Mouse (Mus musculus): ENCODE data around the gene Xaf1. TPM values are rescaled to one million over a fixed set of nuclear protein-coding genes. Genes with fewer than 3 reads are reported as not detected.

The Xaf1 gene
- total and polyA plus RNA-seq, 3 experiments, result 1.0 to 1.8 TPM; not detected in 1

DNA sequence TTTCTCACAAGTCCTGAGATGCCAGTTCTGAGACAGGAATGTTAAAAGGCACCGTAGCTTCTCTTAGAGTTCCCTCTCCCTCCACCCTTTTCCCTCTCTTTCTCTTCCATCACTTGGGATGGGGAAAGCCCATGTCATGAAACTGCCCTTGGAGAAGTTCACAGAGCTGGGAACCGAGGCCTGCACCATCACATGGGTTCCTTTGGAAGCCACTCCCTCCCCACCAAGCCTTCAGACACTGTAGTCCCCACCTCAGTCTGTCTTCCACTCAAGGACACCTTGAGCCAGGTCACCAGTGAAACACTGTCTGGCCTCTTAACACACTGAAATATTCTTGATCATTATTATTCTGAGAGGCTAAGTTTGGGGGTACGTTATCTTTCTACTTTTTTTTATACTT lies 51.8 kb downstream of the Xaf1 start:
- TF ChIP-seq RCOR1 (IDR thresholded peaks at IDR 0.05; ENCODE audit: low read depth, low read length), result no peak
- no peak for TF ChIP-seq E2F4 (IDR thresholded peaks at IDR 0.05; ENCODE audit: borderline replicate concordance, low read depth, low read length)
- no peak for TF ChIP-seq KAT2A (conservative IDR thresholded peaks at IDR 0.05; ENCODE audit: low read depth, low read length)
- TF ChIP-seq GATA1 (IDR thresholded peaks at IDR 0.05; ENCODE audit: low read depth, low read length), result no peak
- no peak for TF ChIP-seq JUND (IDR thresholded peaks at IDR 0.05; ENCODE audit: low read depth, low read length)
- no peak for TF ChIP-seq ZC3H11A (IDR thresholded peaks at IDR 0.05; ENCODE audit: low read depth, low read length)
- no peak for TF ChIP-seq SMC3 (IDR thresholded peaks at IDR 0.05; ENCODE audit: low read depth, low read length)
- no peak for TF ChIP-seq UBTF (IDR thresholded peaks at IDR 0.05; ENCODE audit: borderline replicate concordance, insufficient read depth, low read depth, low read length)
- no peak for TF ChIP-seq POLR2A (IDR thresholded peaks at IDR 0.05; ENCODE audit: control insufficient read depth in 1 of 2, insufficient read depth in 1 of 2, low read depth in 1 of 2, low read length in 2 of 2, poor library complexity in 1 of 2)
- TF ChIP-seq MAX (IDR thresholded peaks at IDR 0.05; ENCODE audit: low read length), result no peak
- TF ChIP-seq SIN3A (IDR thresholded peaks at IDR 0.05; ENCODE audit: low read length), result no peak
- TF ChIP-seq CTCF (IDR thresholded peaks at IDR 0.05 in 2 of 3, conservative IDR thresholded peaks at IDR 0.05 in 1 of 3; ENCODE audit: control insufficient read depth in 1 of 3, insufficient read depth in 1 of 3, low read depth in 2 of 3, low read length in 3 of 3, poor library complexity in 1 of 3, severe bottlenecking in 1 of 3), result no peak
- no peak for TF ChIP-seq HCFC1 (IDR thresholded peaks at IDR 0.05; ENCODE audit: low read depth, low read length)
- TF ChIP-seq NELFE (IDR thresholded peaks at IDR 0.05; ENCODE audit: low read depth, low read length), result no peak
- no peak for TF ChIP-seq GABPA (IDR thresholded peaks at IDR 0.05; ENCODE audit: low read depth, low read length)
- TF ChIP-seq MEF2A (IDR thresholded peaks at IDR 0.05; ENCODE audit: extremely low read depth, insufficient replicate concordance, low read depth, low read length, poor library complexity, severe bottlenecking), result no peak
- no peak for TF ChIP-seq ZNF384 (IDR thresholded peaks at IDR 0.05; ENCODE audit: low read depth, low read length)
- TF ChIP-seq EP300 (IDR thresholded peaks at IDR 0.05; ENCODE audit: low read depth in 1 of 2, low read length in 2 of 2), result no peak
- TF ChIP-seq RAD21 (IDR thresholded peaks at IDR 0.05; ENCODE audit: low read depth, low read length), result no peak
- no peak for TF ChIP-seq USF2 (IDR thresholded peaks at IDR 0.05; ENCODE audit: borderline replicate concordance in 1 of 2, insufficient read depth in 1 of 2, low read depth in 1 of 2, low read length in 2 of 2)
- Histone ChIP-seq H3K9me3 (replicated peaks; ENCODE audit: insufficient read depth, low read length) (no peaks in the 10 kb centered on the region), H3K36me3 (ENCODE audit: control insufficient read depth in 1 of 2, insufficient read depth in 2 of 2, low read length in 2 of 2) (0 out of 4 replicates have a peak, but pooled peaks cover 0 to 2% of the 10 kb centered on the region in 2 experiments), H3K79me2 (ENCODE audit: control insufficient read depth, insufficient read depth, low read length, poor library complexity) (no peaks in the 10 kb centered on the region), H3K27ac (ENCODE audit: control insufficient read depth, low read depth, low read length) (no peak overlapping the region), H3K27me3 (ENCODE audit: control insufficient read depth in 1 of 2, insufficient read depth in 2 of 2, low read length in 2 of 2) (no peaks in the 10 kb centered on the region), H3K9ac (ENCODE audit: control insufficient read depth, low read depth, low read length, poor library complexity, severe bottlenecking) (no peak overlapping the region), H3K4me3 (ENCODE audit: control insufficient read depth in 1 of 2, insufficient read depth in 1 of 2, low read depth in 2 of 2, low read length in 2 of 2) (no peak overlapping the region), H3K4me1 (ENCODE audit: control insufficient read depth in 1 of 2, insufficient read depth in 2 of 2, low read length in 2 of 2) (peaks cover 2 to 10% of the 10 kb centered on the region in 2 experiments; a peak in 3 of 4 replicates)
- no peak for DNase-seq (ENCODE audit: low read depth, low spot score)

Data from MEL (cell line).